Mouse (Mus musculus): Measurements from ENCODE around the gene Amz1. TPM values are rescaled to one million over a fixed set of nuclear protein-coding genes. Genes with fewer than 3 reads are reported as not detected.

The Amz1 gene
- polyA plus RNA-seq, 1 experiment: not detected

DNA sequence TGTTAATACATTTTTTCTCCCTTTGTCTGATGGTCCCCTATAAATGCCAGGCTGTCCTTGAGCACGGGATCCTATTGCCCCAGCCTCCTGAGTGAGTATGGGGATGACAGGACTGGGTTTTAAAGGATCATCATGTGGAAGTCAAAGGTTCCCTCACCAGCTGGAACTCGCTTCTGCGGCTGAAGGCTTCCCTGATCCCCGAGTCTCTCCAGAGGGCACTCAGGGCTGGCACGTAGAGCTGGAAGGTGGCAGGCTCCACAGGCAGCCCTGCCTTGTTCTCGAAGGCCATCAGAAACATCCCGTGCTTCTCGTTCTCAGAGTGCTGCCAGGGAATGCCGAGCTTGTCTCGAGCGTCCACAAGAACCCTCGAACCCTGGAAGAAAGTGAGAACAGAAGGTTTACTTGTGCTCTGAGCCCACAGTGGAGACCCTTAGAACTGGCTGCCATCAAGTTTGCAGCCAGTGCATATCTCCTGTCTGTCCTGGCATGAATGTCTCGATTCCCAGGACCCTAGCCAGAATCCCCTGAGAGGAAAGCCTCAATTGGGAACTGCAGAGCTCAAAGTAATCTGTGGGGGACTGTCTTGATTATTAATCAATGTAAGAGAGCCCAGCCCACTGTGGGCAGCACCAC, 61.4 kb downstream of the Amz1 start:
- Histone ChIP-seq H3K9me3 (ENCODE audit: control insufficient read depth, low read length) (no peaks in the 10 kb centered on the region), H3K4me1 (ENCODE audit: control insufficient read depth) (peaks cover 8% of the 10 kb centered on the region), H3K36me3 (ENCODE audit: control insufficient read depth) (peaks cover 49% of the 10 kb centered on the region), H3K4me3 (replicated peaks) (no peak overlapping the region), H3K27me3 (ENCODE audit: control insufficient read depth) (no peaks in the 10 kb centered on the region)
- TF ChIP-seq GATA1 (IDR thresholded peaks at IDR 0.05; ENCODE audit: low read length) (no peak), TAL1 (IDR thresholded peaks at IDR 0.05; ENCODE audit: low read length) (no peak)

DNA sequence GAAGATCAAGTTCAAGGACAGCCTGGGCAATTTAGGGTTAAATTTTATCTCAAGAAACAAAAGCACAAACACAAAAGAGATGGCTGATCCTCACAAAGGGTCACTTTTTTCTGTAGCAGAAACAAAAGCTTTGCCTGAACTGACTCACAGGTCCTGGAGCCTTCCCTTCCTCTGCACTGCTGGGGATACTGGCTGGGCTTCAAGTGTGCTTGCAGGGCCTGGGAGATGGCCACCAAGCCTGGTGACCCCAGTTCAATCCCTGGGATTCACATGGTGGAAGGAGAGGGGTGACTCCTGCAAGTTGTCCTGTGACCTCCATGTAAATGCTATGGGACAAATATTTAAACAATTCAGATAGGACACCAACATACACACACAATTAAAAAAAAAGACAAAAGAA, 65.6 kb downstream of the Amz1 start:
- Histone ChIP-seq H3K4me1 (ENCODE audit: control insufficient read depth) (peaks cover 40% of the 10 kb centered on the region), H3K27me3 (ENCODE audit: control insufficient read depth) (no peaks in the 10 kb centered on the region), H3K36me3 (ENCODE audit: control insufficient read depth) (peaks cover 13% of the 10 kb centered on the region), H3K9me3 (ENCODE audit: control insufficient read depth, low read length) (no peaks in the 10 kb centered on the region), H3K4me3 (replicated peaks) (no peak overlapping the region)
- no peak for TF ChIP-seq TAL1 (IDR thresholded peaks at IDR 0.05; ENCODE audit: low read length)
- no peak for TF ChIP-seq GATA1 (IDR thresholded peaks at IDR 0.05; ENCODE audit: low read length)

DNA sequence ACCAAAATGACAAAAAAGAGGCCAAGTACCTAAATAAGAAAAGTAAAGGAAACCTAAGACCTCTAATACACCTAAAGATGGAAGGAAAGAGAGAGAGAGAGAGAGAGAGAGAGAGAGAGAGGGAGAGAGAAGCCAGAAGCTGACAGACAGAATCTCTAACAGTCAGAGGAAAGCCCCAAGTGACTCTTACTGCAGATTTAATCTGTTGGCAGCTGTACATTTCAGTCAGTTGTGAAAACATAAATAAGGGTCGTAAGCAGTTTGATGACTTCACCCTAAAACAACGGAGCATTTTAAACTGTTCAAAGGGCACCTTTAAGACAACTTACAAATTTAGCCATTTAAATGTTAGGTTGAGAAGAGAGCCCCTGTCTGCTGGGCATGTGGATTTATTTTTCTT, 66.5 kb downstream of the Amz1 start:
- peaks cover 5% of the 10 kb centered on the region for H3K36me3 ChIP-seq (ENCODE audit: control insufficient read depth)
- TF ChIP-seq GATA1 (IDR thresholded peaks at IDR 0.05; ENCODE audit: low read length) (no peak), TAL1 (IDR thresholded peaks at IDR 0.05; ENCODE audit: low read length) (no peak)
- H3K4me3 ChIP-seq (replicated peaks): no peak overlapping the region
- no peaks in the 10 kb centered on the region for H3K27me3 ChIP-seq (ENCODE audit: control insufficient read depth)
- H3K9me3 ChIP-seq (ENCODE audit: control insufficient read depth, low read length): no peaks in the 10 kb centered on the region
- H3K4me1 ChIP-seq (ENCODE audit: control insufficient read depth): peaks cover 48% of the 10 kb centered on the region

DNA sequence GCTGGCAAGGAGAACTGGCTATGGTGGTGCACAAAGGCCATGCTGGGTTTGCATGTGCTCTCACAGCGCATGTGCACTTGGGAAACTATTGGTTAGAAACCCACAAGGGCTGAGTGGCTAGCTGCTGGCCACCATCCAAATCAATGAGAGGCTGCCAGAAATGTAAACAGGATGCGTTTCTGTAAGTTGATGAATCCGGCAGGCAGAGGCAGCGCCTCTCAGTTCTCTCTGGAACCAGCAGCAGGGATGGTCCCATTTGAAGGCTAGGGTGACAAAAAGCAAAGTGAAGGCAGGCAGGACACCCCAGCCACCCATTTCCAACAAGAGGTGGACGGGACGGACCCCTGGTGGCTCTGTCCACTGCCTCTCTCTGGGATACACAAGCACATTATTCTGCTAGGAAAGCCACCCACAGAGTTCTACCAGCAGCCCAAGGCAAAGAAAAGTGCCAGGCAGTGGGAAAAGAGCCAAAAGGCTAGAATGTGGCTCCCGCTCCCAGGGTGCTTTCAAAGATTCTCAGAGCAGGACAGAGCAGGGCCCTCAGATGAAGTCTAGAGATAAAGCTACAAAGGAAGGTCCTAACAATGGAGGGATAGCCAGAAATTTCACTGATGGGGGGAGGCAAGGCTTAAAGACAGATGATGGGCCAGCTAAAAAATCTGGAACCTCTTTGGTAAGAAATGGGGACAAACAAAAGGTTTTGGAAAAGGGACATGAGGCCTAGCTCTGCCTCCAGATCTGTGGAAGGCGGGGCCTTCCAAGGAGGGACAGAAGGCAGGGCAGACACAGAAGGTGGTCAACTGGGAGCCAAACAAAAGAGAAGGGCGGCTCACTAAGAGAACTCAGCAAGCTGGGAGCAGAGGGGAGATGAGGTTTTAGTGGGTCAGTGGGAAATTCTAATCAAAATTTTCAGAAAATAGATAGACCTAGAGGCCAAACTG, 67.3 kb downstream of the Amz1 start:
- TF ChIP-seq TAL1 (IDR thresholded peaks at IDR 0.05; ENCODE audit: low read length): no peak
- no peak for TF ChIP-seq GATA1 (IDR thresholded peaks at IDR 0.05; ENCODE audit: low read length)
- Histone ChIP-seq H3K36me3 (ENCODE audit: control insufficient read depth) (peaks cover 4% of the 10 kb centered on the region), H3K9me3 (ENCODE audit: control insufficient read depth, low read length) (no peaks in the 10 kb centered on the region), H3K27me3 (ENCODE audit: control insufficient read depth) (no peaks in the 10 kb centered on the region), H3K4me1 (ENCODE audit: control insufficient read depth) (peaks cover 52% of the 10 kb centered on the region), H3K4me3 (replicated peaks) (no peak overlapping the region)

DNA sequence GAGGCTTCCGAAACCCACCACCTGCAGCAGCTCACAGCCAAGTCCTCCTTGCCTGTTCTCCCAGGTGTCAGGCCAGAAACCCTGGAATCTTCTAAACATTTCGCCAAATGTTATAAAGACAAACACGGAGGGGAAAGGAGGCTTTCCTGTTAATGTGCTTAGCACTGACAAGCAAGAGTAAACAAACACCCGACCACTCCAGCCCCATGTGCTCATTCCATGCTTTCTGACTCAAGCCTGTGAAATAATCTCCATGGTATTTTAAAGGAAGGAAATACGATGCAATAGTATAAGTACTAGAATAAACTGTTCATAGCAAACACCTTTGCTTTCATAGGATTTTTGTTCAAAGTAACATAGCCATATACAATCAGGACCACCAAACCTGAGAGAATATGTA, 68.3 kb downstream of the Amz1 start:
- Histone ChIP-seq H3K4me3 (replicated peaks) (no peak overlapping the region), H3K9me3 (ENCODE audit: control insufficient read depth, low read length) (no peaks in the 10 kb centered on the region), H3K36me3 (ENCODE audit: control insufficient read depth) (no peaks in the 10 kb centered on the region; the same call in 1 of the 2 replicates), H3K27me3 (ENCODE audit: control insufficient read depth) (no peaks in the 10 kb centered on the region), H3K4me1 (ENCODE audit: control insufficient read depth) (peaks cover 62% of the 10 kb centered on the region)
- no peak for TF ChIP-seq TAL1 (IDR thresholded peaks at IDR 0.05; ENCODE audit: low read length)
- TF ChIP-seq GATA1 (IDR thresholded peaks at IDR 0.05; ENCODE audit: low read length): no peak

DNA sequence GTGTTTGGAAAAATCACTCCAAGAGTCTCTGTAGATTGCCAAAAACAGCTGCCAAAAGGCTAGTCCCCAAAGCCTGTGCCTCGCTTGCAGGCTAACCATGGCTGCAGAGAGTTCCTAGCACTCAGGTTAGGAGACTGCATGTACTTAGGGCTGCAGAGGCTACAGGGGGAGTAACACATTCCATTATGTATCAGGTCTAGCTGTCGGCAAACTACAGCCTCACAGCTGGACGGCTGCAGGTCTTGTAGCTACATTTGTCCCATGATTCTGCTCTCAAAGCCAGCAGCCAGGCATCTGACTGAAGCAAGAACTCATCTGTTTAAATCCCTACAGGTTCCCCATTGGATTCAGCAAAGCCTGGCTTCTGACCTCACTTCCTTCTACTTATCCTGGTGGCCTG, 70.8 kb downstream of the Amz1 start:
- TF ChIP-seq TAL1 (IDR thresholded peaks at IDR 0.05; ENCODE audit: low read length) (no peak), GATA1 (IDR thresholded peaks at IDR 0.05; ENCODE audit: low read length) (no peak)
- Histone ChIP-seq H3K4me1 (ENCODE audit: control insufficient read depth) (peaks cover 74% of the 10 kb centered on the region), H3K9me3 (ENCODE audit: control insufficient read depth, low read length) (no peaks in the 10 kb centered on the region), H3K36me3 (ENCODE audit: control insufficient read depth) (peaks cover 3% of the 10 kb centered on the region; the same call in 1 of the 2 replicates), H3K4me3 (replicated peaks) (no peak overlapping the region), H3K27me3 (ENCODE audit: control insufficient read depth) (no peaks in the 10 kb centered on the region)

DNA sequence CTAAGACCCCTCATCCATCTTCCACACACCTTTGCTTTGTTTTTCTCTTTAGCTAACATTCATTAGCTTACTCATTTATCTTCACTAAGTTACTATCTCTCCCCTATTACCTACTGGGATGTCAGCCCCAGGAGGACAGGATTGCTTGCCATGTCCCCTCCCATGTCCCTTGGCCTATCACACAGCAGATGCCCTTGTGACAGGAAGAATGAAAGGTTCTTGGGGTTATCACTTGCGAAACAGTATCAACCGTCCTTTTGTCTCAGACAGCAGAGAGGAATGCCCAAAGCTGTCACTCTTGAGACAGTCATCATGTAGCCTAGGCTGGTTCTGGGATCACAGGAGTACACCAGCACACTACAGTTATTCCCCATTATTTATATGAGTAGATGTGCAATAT, 71.2 kb downstream of the Amz1 start:
- TF ChIP-seq TAL1 (IDR thresholded peaks at IDR 0.05; ENCODE audit: low read length) (no peak), GATA1 (IDR thresholded peaks at IDR 0.05; ENCODE audit: low read length) (no peak)
- no peaks in the 10 kb centered on the region for H3K27me3 ChIP-seq (ENCODE audit: control insufficient read depth)
- no peak overlapping the region for H3K4me3 ChIP-seq (replicated peaks)
- no peaks in the 10 kb centered on the region for H3K9me3 ChIP-seq (ENCODE audit: control insufficient read depth, low read length)
- peaks cover 3% of the 10 kb centered on the region; the same call in 1 of the 2 replicates for H3K36me3 ChIP-seq (ENCODE audit: control insufficient read depth)
- peaks cover 73% of the 10 kb centered on the region for H3K4me1 ChIP-seq (ENCODE audit: control insufficient read depth)

DNA sequence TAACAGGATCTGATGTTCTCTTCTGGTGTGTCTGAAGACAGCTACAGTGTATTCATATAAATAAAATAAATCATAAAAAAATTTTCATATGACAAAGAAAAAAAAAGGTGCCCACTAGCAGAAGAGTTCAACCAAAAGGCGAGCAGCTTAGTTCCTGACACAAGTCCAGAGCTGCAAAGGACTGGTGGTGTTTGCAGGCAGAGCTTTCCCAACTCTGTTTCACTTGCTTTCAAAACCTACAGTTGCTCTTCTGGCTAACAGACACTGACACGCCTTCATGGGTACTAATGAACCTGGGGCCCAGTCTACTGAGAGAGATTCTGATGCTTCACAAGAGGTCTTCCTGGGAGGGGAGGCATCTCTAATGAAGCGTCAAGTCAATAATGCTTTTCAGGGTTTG, 72.1 kb downstream of the Amz1 start:
- H3K36me3 ChIP-seq (ENCODE audit: control insufficient read depth): peaks cover 3% of the 10 kb centered on the region; the same call in 1 of the 2 replicates
- H3K9me3 ChIP-seq (ENCODE audit: control insufficient read depth, low read length): no peaks in the 10 kb centered on the region
- no peak for TF ChIP-seq TAL1 (IDR thresholded peaks at IDR 0.05; ENCODE audit: low read length)
- TF ChIP-seq GATA1 (IDR thresholded peaks at IDR 0.05; ENCODE audit: low read length): no peak
- no peak overlapping the region for H3K4me3 ChIP-seq (replicated peaks)
- H3K4me1 ChIP-seq (ENCODE audit: control insufficient read depth): peaks cover 70% of the 10 kb centered on the region
- H3K27me3 ChIP-seq (ENCODE audit: control insufficient read depth): no peaks in the 10 kb centered on the region

DNA sequence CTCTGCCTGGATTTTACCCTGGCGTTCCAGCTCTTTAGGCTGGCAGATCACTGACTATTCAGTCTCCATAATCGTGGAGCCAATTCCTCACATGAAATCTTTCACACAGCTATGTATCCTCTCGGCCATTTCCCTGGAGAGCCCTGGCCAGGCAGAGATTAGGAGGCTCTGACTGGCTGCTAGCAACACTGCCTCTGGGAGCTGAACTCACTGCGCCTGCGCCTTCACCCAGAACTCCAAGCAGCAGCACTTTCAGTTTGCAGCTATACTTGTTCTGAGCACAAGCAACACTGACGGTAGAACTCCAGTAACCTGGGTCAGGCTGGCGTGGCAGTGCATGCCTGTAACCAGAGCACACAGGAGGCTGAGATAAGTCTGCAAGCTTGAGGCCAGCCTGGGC, 74.2 kb downstream of the Amz1 start:
- no peak overlapping the region for H3K4me3 ChIP-seq (replicated peaks)
- H3K9me3 ChIP-seq (ENCODE audit: control insufficient read depth, low read length): no peaks in the 10 kb centered on the region
- H3K27me3 ChIP-seq (ENCODE audit: control insufficient read depth): no peaks in the 10 kb centered on the region
- TF ChIP-seq TAL1 (IDR thresholded peaks at IDR 0.05; ENCODE audit: low read length) (no peak), GATA1 (IDR thresholded peaks at IDR 0.05; ENCODE audit: low read length) (no peak)
- peaks cover 3% of the 10 kb centered on the region; the same call in 1 of the 2 replicates for H3K36me3 ChIP-seq (ENCODE audit: control insufficient read depth)
- H3K4me1 ChIP-seq (ENCODE audit: control insufficient read depth): peaks cover 62% of the 10 kb centered on the region
